Mouse (Mus musculus) neural tube, embryonic 14.5 days (tissue): ENCODE results near the gene Irf1. TPM values are rescaled to one million over a fixed set of nuclear protein-coding genes. Genes with fewer than 3 reads are reported as not detected.

Experiments
- ATAC-seq: fragments of 200-750 bp; cut with Nextera tagmentation; 2 replicates; pipeline ENCODE4 v1.8.0; 2017; ENCODE audit warnings: low read depth, mild to moderate bottlenecking, moderate TSS enrichment, moderate library complexity
- H3K27ac ChIP-seq: fragments of 300-500 bp; sonication (generic); 2 replicates; pipeline ENCODE4 v1.5.1; 2014; ENCODE audit warnings: low read depth, mild to moderate bottlenecking, control low read depth, low read length, moderate library complexity, mixed read lengths
- H3K27me3 ChIP-seq: fragments of 300-500 bp; sonication (generic); 2 replicates; pipeline ENCODE4 v1.6.1; 2014; ENCODE audit warnings: low read length; ENCODE audit not compliant: control insufficient read depth, insufficient read depth
- H3K36me3 ChIP-seq: fragments of 300-500 bp; sonication (generic); 2 replicates; pipeline ENCODE4 v1.6.1; 2014; ENCODE audit warnings: low read length, mixed read lengths; ENCODE audit not compliant: control insufficient read depth, insufficient read depth
- H3K4me1 ChIP-seq: fragments of 300-500 bp; sonication (generic); 2 replicates; pipeline ENCODE4 v1.6.1; 2014; ENCODE audit warnings: low read length; ENCODE audit not compliant: control insufficient read depth, insufficient read depth
- H3K4me2 ChIP-seq: fragments of 300-500 bp; sonication (generic); 2 replicates; pipeline ENCODE4 v1.6.1; 2014; ENCODE audit warnings: mild to moderate bottlenecking, low read depth, low read length, control low read depth
- H3K4me3 ChIP-seq: fragments of 300-500 bp; sonication (generic); 2 replicates; pipeline ENCODE4 v1.5.1; 2014; ENCODE audit warnings: low read depth, low read length, control low read depth, mixed read lengths
- H3K9ac ChIP-seq: fragments of 300-500 bp; sonication (generic); replicated peaks from 2 replicates; pipeline ENCODE4 v1.6.1; 2014; ENCODE audit warnings: low read depth, mild to moderate bottlenecking, control low read depth, low read length, mixed read lengths
- H3K9me3 ChIP-seq: fragments of 300-500 bp; sonication (generic); 2 replicates; pipeline ENCODE4 v1.6.1; 2016; ENCODE audit warnings: low read length; ENCODE audit not compliant: control insufficient read depth
- WGBS: fragments of 180-500 bp; shearing (Covaris S2); extraction: QIAGEN DNeasy Blood & Tissue Kit; methylation state at CpG from one replicate; pipeline ENCODE4 v1.1.7; 2014; 5-methylcytosine and 5-hydroxymethylcytosine counted together
- polyA plus RNA-seq: library from polyadenylated mRNA; unstranded; fragments of >200 nt; fragmentation: Nextera tagmentation; extraction: Ambion mirVana; gene quantifications from 2 replicates; pipeline ENCODE4 v1.2.1, GENCODE M21; 2014

The Irf1 gene
- polyA plus RNA-seq, 1 experiment from 2014 or later, result 1.4 TPM

DNA sequence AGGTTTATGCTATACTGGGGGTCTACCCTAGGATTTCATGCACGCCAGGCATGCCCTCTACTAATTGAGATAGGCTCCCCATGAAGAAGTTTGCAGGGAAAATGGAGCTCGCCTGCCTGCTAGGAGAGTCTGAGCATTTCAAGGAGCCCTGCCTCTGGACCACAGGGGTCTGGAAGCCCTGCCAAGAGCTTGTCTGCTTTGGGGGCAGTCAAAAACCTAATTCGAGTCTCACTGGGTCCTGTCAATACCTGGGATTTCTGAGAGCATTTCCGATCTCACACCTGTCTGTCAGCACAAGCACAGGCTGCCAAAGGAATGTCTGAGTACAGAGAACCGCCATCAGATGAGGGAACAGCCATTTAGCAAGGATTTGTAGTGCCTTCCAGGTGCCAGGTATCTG lies 5.2 kb upstream of the Irf1 start:
- Histone ChIP-seq H3K4me3 (no peak overlapping the region), H3K4me1 (peaks cover 10% of the 10 kb centered on the region), H3K27ac (no peak overlapping the region), H3K36me3 (no peaks in the 10 kb centered on the region), H3K4me2 (no peak overlapping the region), H3K9ac (no peak overlapping the region), H3K9me3 (no peaks in the 10 kb centered on the region), H3K27me3 (peaks cover 15% of the 10 kb centered on the region)
- WGBS, result 57% methylated on average over 5 of the region's 5 CpGs
- ATAC-seq, result no peak

DNA sequence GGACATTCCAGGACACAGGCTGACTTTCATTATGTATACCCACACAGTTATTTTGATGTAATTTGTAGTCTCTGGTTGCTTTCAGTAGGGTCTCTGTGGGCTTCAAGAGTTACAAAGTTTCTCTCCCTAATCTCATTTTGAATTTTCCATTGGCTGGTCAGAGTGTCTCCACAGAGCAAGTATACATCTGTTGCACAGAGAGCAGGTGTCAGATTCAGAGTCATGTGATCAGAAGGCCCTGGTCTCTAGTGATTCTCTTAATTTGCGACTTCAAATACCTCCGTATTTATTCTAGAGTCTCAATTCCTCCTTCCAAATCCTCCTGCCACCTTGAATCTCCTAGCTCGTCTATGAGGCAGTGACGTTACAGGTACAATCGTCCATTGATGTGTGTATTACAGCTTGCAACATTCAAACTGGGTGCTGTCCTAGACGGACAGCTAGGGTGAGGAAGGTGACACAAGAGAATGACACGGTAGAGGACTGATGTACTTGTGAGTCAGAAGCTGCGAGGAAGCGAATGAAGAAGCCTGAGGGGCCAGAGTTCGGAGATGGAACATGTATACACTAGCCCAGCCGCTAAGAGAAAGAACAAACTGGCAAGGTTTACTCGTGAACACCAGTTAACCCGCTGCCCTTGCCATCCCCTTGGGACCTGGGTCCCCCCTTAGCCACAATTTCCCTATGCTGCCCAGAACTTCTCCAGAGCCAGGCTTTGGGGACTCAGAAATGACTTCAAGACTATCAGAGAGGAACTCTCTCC lies 1.2 kb upstream of the Irf1 start:
- H3K4me2 ChIP-seq, result no peak overlapping the region
- H3K36me3 ChIP-seq, result no peaks in the 10 kb centered on the region
- H3K4me3 ChIP-seq, result no peak overlapping the region
- peaks cover 1% of the 10 kb centered on the region for H3K4me1 ChIP-seq
- H3K9ac ChIP-seq, result no peak overlapping the region
- H3K27me3 ChIP-seq, result peaks cover 9% of the 10 kb centered on the region
- no peak overlapping the region for H3K27ac ChIP-seq
- H3K9me3 ChIP-seq, result no peaks in the 10 kb centered on the region
- WGBS, result 81% methylated on average over 13 of the region's 13 CpGs
- ATAC-seq, result no peak

DNA sequence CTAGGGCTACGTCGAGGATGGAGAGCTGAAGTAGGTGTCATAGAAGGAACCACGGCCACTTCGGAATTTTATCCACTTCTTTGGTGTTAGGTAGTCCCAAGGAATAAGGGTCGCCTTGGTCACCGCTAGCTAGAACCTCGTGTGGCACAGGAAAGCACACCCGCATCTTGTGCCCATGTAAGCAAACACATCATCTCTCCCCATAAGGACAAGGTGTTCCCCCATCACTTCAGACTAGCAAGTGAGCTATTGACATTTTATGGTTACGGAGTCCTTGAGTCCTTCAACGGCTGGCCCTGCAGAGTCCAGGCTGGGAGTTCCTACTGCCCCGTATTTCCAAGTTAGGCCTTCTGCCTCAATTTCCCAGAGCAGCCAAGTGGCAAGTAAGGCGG lies 633 bp upstream of the Irf1 start:
- H3K4me1 ChIP-seq, result no peaks in the 10 kb centered on the region
- H3K36me3 ChIP-seq, result no peaks in the 10 kb centered on the region
- no peak overlapping the region for H3K9ac ChIP-seq
- H3K27ac ChIP-seq, result no peak overlapping the region
- no peak for ATAC-seq
- no peaks in the 10 kb centered on the region for H3K9me3 ChIP-seq
- H3K27me3 ChIP-seq, result peaks cover 7% of the 10 kb centered on the region
- peak overlapping the region; percentile 98; the same call in 1 of the 2 replicates for H3K4me2 ChIP-seq
- 56% methylated on average over 12 of the region's 12 CpGs for WGBS
- peak overlapping the region; percentile 70; the same call in 1 of the 2 replicates for H3K4me3 ChIP-seq

DNA sequence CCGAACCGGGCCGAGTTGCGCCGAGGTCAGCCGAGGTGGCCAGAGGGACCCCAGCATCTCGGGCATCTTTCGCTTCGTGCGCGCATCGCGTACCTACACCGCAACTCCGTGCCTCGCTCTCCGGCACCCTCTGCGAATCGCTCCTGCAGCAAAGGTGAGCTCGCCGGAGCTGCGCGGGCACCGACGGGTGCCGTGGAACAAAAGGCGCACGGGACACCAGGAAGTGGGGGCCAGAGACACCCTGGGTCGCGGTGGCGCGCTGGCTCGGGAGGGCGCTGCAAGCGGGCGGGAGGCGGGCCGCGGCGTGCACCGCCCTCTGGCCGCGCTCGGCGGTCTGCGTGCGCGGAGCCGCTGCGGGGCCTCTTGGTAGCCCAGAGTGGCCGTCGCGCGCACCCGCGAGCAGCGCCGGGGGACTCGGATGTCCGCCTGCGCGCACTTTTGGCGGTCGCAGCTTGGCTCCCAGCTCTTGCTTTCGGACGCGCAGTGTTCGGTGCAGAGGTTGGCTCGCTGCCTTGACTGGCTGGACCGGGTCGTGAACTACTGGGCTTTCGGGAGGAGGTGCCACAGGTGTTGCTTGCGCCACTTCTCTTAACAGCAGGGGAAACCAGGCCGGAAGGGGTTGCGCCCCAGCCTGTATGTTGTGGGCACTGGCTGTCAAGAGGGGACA lies 444 bp downstream of the Irf1 start:
- Histone ChIP-seq H3K27ac (no peak overlapping the region), H3K4me3 (peak overlapping the region; percentile 70), H3K27me3 (peaks cover 7% of the 10 kb centered on the region), H3K9me3 (no peaks in the 10 kb centered on the region), H3K9ac (peak overlapping the region; percentile 52), H3K4me2 (peak overlapping the region; percentile 98), H3K4me1 (no peaks in the 10 kb centered on the region), H3K36me3 (no peaks in the 10 kb centered on the region)
- 1% methylated on average over 75 of the region's 75 CpGs for WGBS
- peak; percentile 83 for ATAC-seq

DNA sequence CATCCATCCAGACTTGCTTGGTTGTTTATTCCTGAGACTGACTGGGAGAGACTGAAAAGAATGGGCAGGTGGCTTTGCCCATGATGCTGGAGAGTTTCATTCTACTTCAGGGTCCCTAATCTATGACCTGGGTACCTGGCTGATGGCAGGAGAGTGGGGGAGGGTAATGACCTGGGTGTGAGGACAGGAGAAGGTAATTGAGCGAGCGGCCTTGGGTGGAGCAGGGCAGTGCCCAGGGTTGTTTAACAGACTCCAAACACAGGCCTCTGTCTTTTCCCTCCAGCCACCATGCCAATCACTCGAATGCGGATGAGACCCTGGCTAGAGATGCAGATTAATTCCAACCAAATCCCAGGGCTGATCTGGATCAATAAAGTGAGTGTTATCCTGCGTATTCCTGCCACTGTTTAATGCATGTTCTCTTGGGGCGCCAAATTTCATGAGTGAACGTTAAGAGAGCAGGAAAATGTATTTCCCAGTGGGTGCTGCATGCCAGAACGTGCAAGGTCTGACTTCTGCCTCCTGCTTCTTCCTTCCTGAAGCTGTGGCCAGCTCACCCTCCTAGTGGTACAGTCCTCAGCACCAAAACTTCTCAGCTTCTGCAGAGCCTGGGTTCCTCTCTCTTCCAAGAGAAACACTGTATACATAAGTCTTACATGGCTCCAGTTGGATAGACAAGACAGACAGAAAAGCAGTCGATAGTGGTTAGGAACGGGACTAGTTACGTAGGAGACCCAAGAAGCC lies 1.4 kb downstream of the Irf1 start:
- Histone ChIP-seq H3K4me1 (no peaks in the 10 kb centered on the region), H3K27me3 (peaks cover 7% of the 10 kb centered on the region), H3K36me3 (no peaks in the 10 kb centered on the region), H3K4me3 (no peak overlapping the region; the same call in 1 of the 2 replicates), H3K9ac (no peak overlapping the region), H3K9me3 (no peaks in the 10 kb centered on the region), H3K4me2 (peak overlapping the region; percentile 98; the same call in 1 of the 2 replicates), H3K27ac (no peak overlapping the region)
- 81% methylated on average over 11 of the region's 11 CpGs for WGBS
- no peak for ATAC-seq

DNA sequence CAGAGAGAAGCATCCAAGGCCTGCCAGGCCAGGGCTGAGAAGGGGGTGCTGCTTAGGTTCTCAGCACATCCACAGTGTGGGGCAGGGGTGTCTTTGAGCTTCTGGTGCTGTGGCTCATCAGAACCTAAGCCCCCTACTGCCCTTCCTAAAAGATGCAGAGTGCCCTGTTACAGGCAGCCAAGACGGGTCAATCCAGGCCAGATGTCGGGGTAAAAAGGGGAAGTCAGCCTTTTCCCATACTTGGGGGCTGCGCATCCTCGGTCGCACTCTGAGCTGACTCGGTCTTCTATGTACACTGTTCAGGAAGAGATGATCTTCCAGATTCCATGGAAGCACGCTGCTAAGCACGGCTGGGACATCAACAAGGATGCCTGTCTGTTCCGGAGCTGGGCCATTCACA lies 2.7 kb downstream of the Irf1 start:
- H3K9me3 ChIP-seq, result no peaks in the 10 kb centered on the region
- ATAC-seq, result no peak
- peaks cover 7% of the 10 kb centered on the region for H3K27me3 ChIP-seq
- no peaks in the 10 kb centered on the region for H3K36me3 ChIP-seq
- no peak overlapping the region for H3K27ac ChIP-seq
- WGBS, result 78% methylated on average over 9 of the region's 9 CpGs
- no peak overlapping the region for H3K4me3 ChIP-seq
- no peak overlapping the region for H3K9ac ChIP-seq
- no peaks in the 10 kb centered on the region for H3K4me1 ChIP-seq
- H3K4me2 ChIP-seq, result no peak overlapping the region

DNA sequence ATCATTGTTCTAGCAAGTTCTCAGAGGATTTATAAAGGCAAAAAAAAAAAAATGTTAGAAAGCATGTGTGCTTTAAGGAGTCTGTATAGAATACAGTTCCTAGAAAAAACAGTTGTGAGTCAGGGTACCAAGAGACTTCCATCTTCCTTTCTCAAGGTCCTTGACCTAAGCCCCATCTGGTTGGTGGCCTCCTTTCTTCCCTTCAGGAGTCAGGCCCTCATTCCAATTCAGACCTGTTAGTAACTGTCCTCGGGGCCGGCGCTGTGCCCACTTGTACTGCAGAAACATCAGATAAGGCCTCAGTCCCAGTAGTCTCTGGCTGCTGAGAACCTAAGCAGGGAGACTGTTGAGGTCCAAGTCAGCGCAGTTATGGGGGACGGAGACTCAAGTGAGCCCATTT lies 3.3 kb downstream of the Irf1 start, which contains the start of gene Gm17334:
Gene Gm17334, minus strand, starts transcription at position 101 of the 400 bp plus-strand sequence.
- Histone ChIP-seq H3K27me3 (peaks cover 7% of the 10 kb centered on the region), H3K9ac (no peak within 1 kb of the TSS), H3K9me3 (no peaks in the 10 kb centered on the region), H3K4me1 (no peaks in the 10 kb centered on the region), H3K36me3 (no peaks in the 10 kb centered on the region), H3K4me2 (no peak within 1 kb of the TSS), H3K27ac (no peak within 1 kb of the TSS), H3K4me3 (no peak within 1 kb of the TSS)
- no peak for ATAC-seq
- 94% methylated on average over 5 of the region's 5 CpGs for WGBS

DNA sequence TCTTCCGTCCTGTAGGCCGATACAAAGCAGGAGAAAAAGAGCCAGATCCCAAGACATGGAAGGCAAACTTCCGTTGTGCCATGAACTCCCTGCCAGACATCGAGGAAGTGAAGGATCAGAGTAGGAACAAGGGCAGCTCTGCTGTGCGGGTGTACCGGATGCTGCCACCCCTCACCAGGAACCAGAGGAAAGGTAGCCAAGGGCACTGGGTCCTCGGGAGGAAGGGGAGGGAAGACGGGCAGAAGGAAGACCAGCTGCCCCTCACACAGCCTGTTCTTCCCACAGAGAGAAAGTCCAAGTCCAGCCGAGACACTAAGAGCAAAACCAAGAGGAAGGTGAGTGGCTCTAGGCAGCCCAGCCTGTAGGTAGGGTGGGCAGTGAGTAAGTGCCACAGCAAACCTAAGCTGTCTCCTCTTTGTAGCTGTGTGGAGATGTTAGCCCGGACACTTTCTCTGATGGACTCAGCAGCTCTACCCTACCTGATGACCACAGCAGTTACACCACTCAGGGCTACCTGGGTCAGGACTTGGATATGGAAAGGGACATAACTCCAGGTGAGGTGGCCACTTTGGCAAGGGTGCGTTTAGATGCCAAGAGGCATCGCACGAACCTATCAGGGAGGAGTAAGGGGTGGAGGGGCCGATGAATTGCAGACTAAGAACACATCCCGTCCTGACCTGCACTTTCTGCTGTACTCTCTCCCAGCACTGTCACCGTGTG lies 4.0 kb downstream of the Irf1 start:
- Histone ChIP-seq H3K27ac (no peak overlapping the region), H3K27me3 (peaks cover 5% of the 10 kb centered on the region), H3K4me1 (no peaks in the 10 kb centered on the region), H3K36me3 (no peaks in the 10 kb centered on the region), H3K9me3 (no peaks in the 10 kb centered on the region), H3K4me2 (no peak overlapping the region), H3K9ac (no peak overlapping the region), H3K4me3 (no peak overlapping the region)
- WGBS, result 90% methylated on average over 16 of the region's 16 CpGs
- ATAC-seq, result no peak
